Mouse (Mus musculus): ENCODE measurements around the gene Fbxw13. TPM values are rescaled to one million over a fixed set of nuclear protein-coding genes. Genes with fewer than 3 reads are reported as not detected.
A peak's percentile ranks its signal among the peaks of the same experiment; 100 is the strongest.
"Not testable (repeated sequence)": the region's sequence is repeated elsewhere in the genome, so short reads cannot be mapped to it uniquely, and the experiment has no call there.

The Fbxw13 gene
- polyA plus RNA-seq (2014; fragmentation: Nextera tagmentation; extraction: Ambion mirVana): not detected in 2 replicates

- not testable (repeated sequence) for H3K36me3 ChIP-seq (ENCODE audit: control insufficient read depth, insufficient read depth, low read length); H3K4me1 ChIP-seq (ENCODE audit: control insufficient read depth, insufficient read depth, low read length); H3K4me2 ChIP-seq (ENCODE audit: low read length); H3K27me3 ChIP-seq (replicated peaks; ENCODE audit: control insufficient read depth, insufficient read depth, low read length); H3K9me3 ChIP-seq (replicated peaks; ENCODE audit: control insufficient read depth, low read length); ATAC-seq; DNase-seq (ENCODE audit: low spot score); H3K4me3 ChIP-seq (ENCODE audit: low read depth, low read length); H3K9ac ChIP-seq (ENCODE audit: low read length); H3K27ac ChIP-seq (ENCODE audit: low read depth, low read length)
- WGBS: 76% methylated on average over 3 of the region's 3 CpGs
These were observed at the start of gene Fbxw13 for GRCm38 (mm10) chr9:109195875-109196274. Fbxw13 (minus strand) TSS chr9:109195975.

DNA sequence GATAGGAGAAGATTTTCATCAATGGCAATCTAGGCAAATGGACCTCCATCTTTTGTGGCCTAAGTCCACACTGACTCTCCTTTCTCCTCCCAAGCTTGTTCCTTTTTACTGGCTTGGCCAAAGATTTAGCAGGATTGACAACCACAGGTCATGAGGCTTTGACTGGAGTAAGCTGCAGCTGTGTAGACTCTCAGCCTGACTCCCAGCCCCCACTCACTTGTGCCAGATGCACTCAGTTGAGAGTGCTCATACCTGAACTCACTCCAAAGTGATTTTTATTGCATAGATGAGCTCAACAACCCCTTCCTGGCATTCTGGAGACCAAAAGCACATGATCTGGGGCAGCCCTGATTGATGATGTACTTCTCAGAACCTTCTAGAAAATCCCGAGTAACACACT lies 38.9 kb upstream of the Fbxw13 start, which contains the start of gene Fbxw20:
Fbxw20 (minus strand) TSS at position 101 of the 400 bp plus-strand sequence.
- H3K4me3 ChIP-seq (ENCODE audit: low read depth, low read length): no peak within 1 kb of the TSS
- 71% methylated on average over 1 of the region's 1 CpGs for WGBS
- H3K36me3 ChIP-seq (ENCODE audit: control insufficient read depth, insufficient read depth, low read length): no peaks in the 10 kb centered on the region
- ATAC-seq (no peak), DNase-seq (ENCODE audit: low spot score) (no peak)
- H3K4me1 ChIP-seq (ENCODE audit: control insufficient read depth, insufficient read depth, low read length): no peaks in the 10 kb centered on the region
- no peaks in the 10 kb centered on the region for H3K9me3 ChIP-seq (replicated peaks; ENCODE audit: control insufficient read depth, low read length)
- no peak within 1 kb of the TSS for H3K27ac ChIP-seq (ENCODE audit: low read depth, low read length)
- no peaks in the 10 kb centered on the region for H3K27me3 ChIP-seq (replicated peaks; ENCODE audit: control insufficient read depth, insufficient read depth, low read length)
- H3K9ac ChIP-seq (ENCODE audit: low read length): no peak within 1 kb of the TSS
- H3K4me2 ChIP-seq (ENCODE audit: low read length): no peak within 1 kb of the TSS

DNA sequence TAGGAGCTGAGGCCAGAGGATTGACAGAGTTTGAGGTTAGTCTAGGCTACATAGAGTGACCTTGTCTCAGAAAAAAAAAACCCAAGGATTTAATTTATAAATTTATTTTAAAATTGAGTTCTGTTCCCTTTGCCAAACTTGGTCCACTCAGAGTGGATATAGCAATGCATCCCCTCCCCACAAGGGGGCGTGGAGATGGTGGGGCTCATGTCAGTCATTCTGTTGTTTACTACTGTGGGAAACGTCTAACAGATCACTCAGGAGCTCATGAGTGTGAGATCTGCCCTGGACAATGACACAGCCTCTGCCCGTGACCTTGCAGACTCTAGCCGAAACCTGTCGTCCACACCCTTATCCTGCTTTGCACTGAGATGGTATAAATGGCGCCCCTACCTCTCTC lies 22.7 kb upstream of the Fbxw13 start:
- Histone ChIP-seq H3K36me3 (ENCODE audit: control insufficient read depth, insufficient read depth, low read length) (no peaks in the 10 kb centered on the region), H3K27me3 (replicated peaks; ENCODE audit: control insufficient read depth, insufficient read depth, low read length) (no peaks in the 10 kb centered on the region), H3K4me2 (ENCODE audit: low read length) (no peak overlapping the region), H3K9me3 (replicated peaks; ENCODE audit: control insufficient read depth, low read length) (no peaks in the 10 kb centered on the region), H3K9ac (ENCODE audit: low read length) (no peak overlapping the region), H3K4me1 (ENCODE audit: control insufficient read depth, insufficient read depth, low read length) (no peaks in the 10 kb centered on the region), H3K4me3 (ENCODE audit: low read depth, low read length) (no peak overlapping the region), H3K27ac (ENCODE audit: low read depth, low read length) (no peak overlapping the region)
- 72% methylated on average over 6 of the region's 6 CpGs for WGBS
- no peak for ATAC-seq
- no peak for DNase-seq (ENCODE audit: low spot score)

DNA sequence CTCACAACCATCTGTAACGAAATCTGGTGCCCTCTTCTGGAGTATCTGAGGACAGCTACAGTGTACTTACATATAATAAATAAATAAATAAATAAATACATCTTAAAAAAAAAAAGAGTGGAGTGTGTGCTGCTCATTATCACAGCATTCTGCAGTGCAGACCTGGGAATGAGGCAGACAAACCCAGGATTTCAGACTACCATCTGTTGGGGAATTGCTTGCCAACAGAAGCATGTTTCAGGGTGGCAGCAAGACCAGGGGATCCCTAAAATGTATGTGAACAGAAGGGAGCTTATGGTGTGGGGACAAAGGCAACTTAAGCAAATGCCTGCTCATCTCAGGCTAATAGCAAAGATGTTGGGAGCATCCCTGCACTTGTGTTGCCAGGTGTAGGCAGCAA lies 5.6 kb upstream of the Fbxw13 start:
- 60% methylated on average over 1 of the region's 1 CpGs for WGBS
- not testable (repeated sequence) for H3K27ac ChIP-seq (ENCODE audit: low read depth, low read length); H3K9me3 ChIP-seq (replicated peaks; ENCODE audit: control insufficient read depth, low read length); H3K4me1 ChIP-seq (ENCODE audit: control insufficient read depth, insufficient read depth, low read length); H3K4me2 ChIP-seq (ENCODE audit: low read length); H3K36me3 ChIP-seq (ENCODE audit: control insufficient read depth, insufficient read depth, low read length); H3K4me3 ChIP-seq (ENCODE audit: low read depth, low read length); H3K9ac ChIP-seq (ENCODE audit: low read length); H3K27me3 ChIP-seq (replicated peaks; ENCODE audit: control insufficient read depth, insufficient read depth, low read length)
- ATAC-seq (peak; percentile 69; the same call in 1 of the 2 replicates), DNase-seq (ENCODE audit: low spot score) (peak; percentile 61)

GRCm38 (mm10) chr9:109200349-109200748 lies 4.6 kb upstream of the Fbxw13 start:
- no peak for ATAC-seq
- 95% methylated on average over 1 of the region's 1 CpGs for WGBS

GRCm38 (mm10) chr9:109199353-109199752 lies 3.6 kb upstream of the Fbxw13 start:
- no peak overlapping the region for H3K27ac ChIP-seq (ENCODE audit: low read depth, low read length)
- no peaks in the 10 kb centered on the region for H3K27me3 ChIP-seq (replicated peaks; ENCODE audit: control insufficient read depth, insufficient read depth, low read length)
- no peak overlapping the region for H3K4me2 ChIP-seq (ENCODE audit: low read length)
- DNase-seq (ENCODE audit: low spot score) (no peak), ATAC-seq (no peak)
- no peak overlapping the region for H3K4me3 ChIP-seq (ENCODE audit: low read depth, low read length)
- WGBS: 81% methylated on average over 1 of the region's 1 CpGs
- H3K9ac ChIP-seq (ENCODE audit: low read length): no peak overlapping the region
- no peaks in the 10 kb centered on the region for H3K36me3 ChIP-seq (ENCODE audit: control insufficient read depth, insufficient read depth, low read length)
- no peaks in the 10 kb centered on the region for H3K4me1 ChIP-seq (ENCODE audit: control insufficient read depth, insufficient read depth, low read length)
- no peaks in the 10 kb centered on the region for H3K9me3 ChIP-seq (replicated peaks; ENCODE audit: control insufficient read depth, low read length)

More at GRCm38 (mm10) chr9:109200349-109200748, 4.6 kb upstream of the Fbxw13 start:
- H3K27ac ChIP-seq (ENCODE audit: low read depth, low read length): no peak overlapping the region
- H3K27me3 ChIP-seq (replicated peaks; ENCODE audit: control insufficient read depth, insufficient read depth, low read length): no peaks in the 10 kb centered on the region
- no peaks in the 10 kb centered on the region for H3K4me1 ChIP-seq (ENCODE audit: control insufficient read depth, insufficient read depth, low read length)
- no peak for DNase-seq (ENCODE audit: low spot score)
- H3K9ac ChIP-seq (ENCODE audit: low read length): no peak overlapping the region
- no peaks in the 10 kb centered on the region for H3K36me3 ChIP-seq (ENCODE audit: control insufficient read depth, insufficient read depth, low read length)
- no peak overlapping the region for H3K4me3 ChIP-seq (ENCODE audit: low read depth, low read length)
- H3K4me2 ChIP-seq (ENCODE audit: low read length): no peak overlapping the region
- no peaks in the 10 kb centered on the region for H3K9me3 ChIP-seq (replicated peaks; ENCODE audit: control insufficient read depth, low read length)

DNA sequence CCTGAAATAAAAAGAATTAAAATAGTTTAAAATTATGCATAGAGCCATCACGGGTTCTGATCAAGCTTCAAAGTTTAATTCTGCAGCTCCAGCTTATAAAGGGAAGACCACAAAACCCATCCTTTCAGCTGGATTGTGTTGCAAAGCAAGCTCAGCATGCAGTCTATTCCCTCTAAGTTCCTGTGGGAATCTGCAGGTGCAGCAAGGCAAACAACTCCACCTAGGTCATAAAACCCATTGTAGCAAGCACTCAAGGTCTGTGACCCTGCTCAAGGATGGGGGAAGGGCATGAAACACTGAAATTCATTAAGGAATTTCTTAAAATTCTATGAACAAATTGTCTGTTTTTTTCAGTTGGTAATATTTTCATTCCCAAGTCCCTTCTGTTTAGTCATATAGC lies 18.6 kb downstream of the Fbxw13 start:
- DNase-seq (ENCODE audit: low spot score): no peak
- 79% methylated on average over 1 of the region's 1 CpGs for WGBS

GRCm38 (mm10) chr9:109176301-109176700 lies 19.5 kb downstream of the Fbxw13 start:
- H3K9ac ChIP-seq (ENCODE audit: low read length): no peak overlapping the region
- H3K4me2 ChIP-seq (ENCODE audit: low read length): no peak overlapping the region
- no peaks in the 10 kb centered on the region for H3K4me1 ChIP-seq (ENCODE audit: control insufficient read depth, insufficient read depth, low read length)
- no peak overlapping the region for H3K27ac ChIP-seq (ENCODE audit: low read depth, low read length)
- ATAC-seq: no peak
- H3K27me3 ChIP-seq (replicated peaks; ENCODE audit: control insufficient read depth, insufficient read depth, low read length): no peaks in the 10 kb centered on the region
- H3K36me3 ChIP-seq (ENCODE audit: control insufficient read depth, insufficient read depth, low read length): no peaks in the 10 kb centered on the region
- WGBS: 95% methylated on average over 1 of the region's 1 CpGs
- no peak overlapping the region for H3K4me3 ChIP-seq (ENCODE audit: low read depth, low read length)
- no peak for DNase-seq (ENCODE audit: low spot score)
- H3K9me3 ChIP-seq (replicated peaks; ENCODE audit: control insufficient read depth, low read length): no peaks in the 10 kb centered on the region

More for the DNA sequence above, 18.6 kb downstream of the Fbxw13 start:
- no peak overlapping the region for H3K9ac ChIP-seq (ENCODE audit: low read length)
- H3K27ac ChIP-seq (ENCODE audit: low read depth, low read length): no peak overlapping the region
- no peaks in the 10 kb centered on the region for H3K4me1 ChIP-seq (ENCODE audit: control insufficient read depth, insufficient read depth, low read length)
- no peaks in the 10 kb centered on the region for H3K27me3 ChIP-seq (replicated peaks; ENCODE audit: control insufficient read depth, insufficient read depth, low read length)
- no peak for ATAC-seq
- H3K36me3 ChIP-seq (ENCODE audit: control insufficient read depth, insufficient read depth, low read length): no peaks in the 10 kb centered on the region
- H3K9me3 ChIP-seq (replicated peaks; ENCODE audit: control insufficient read depth, low read length): no peaks in the 10 kb centered on the region
- H3K4me2 ChIP-seq (ENCODE audit: low read length): no peak overlapping the region
- H3K4me3 ChIP-seq (ENCODE audit: low read depth, low read length): no peak overlapping the region

GRCm38 (mm10) chr9:109167316-109167715 lies 28.5 kb downstream of the Fbxw13 start:
- no peaks in the 10 kb centered on the region for H3K36me3 ChIP-seq (ENCODE audit: control insufficient read depth, insufficient read depth, low read length)
- no peak overlapping the region for H3K9ac ChIP-seq (ENCODE audit: low read length)
- DNase-seq (ENCODE audit: low spot score) (no peak), ATAC-seq (no peak)
- no peak overlapping the region for H3K27ac ChIP-seq (ENCODE audit: low read depth, low read length)
- H3K9me3 ChIP-seq (replicated peaks; ENCODE audit: control insufficient read depth, low read length): 0 out of 2 replicates have a peak, but pooled peaks cover 3% of the 10 kb centered on the region
- H3K4me2 ChIP-seq (ENCODE audit: low read length): no peak overlapping the region
- no peaks in the 10 kb centered on the region for H3K4me1 ChIP-seq (ENCODE audit: control insufficient read depth, insufficient read depth, low read length)
- H3K4me3 ChIP-seq (ENCODE audit: low read depth, low read length): no peak overlapping the region
- H3K27me3 ChIP-seq (replicated peaks; ENCODE audit: control insufficient read depth, insufficient read depth, low read length): no peaks in the 10 kb centered on the region

Measured in forebrain, embryonic 14.5 days (tissue).